Mouse (Mus musculus): Measurements from ENCODE around the gene 4930564D02Rik.

The 4930564D02Rik gene

GRCm38 (mm10) chr3:105058627-105059513 is 7.8 kb upstream of the 4930564D02Rik start:
- DNase-seq (ENCODE audit: low spot score in 2 of 2): peak; percentile 92 to 93

GRCm38 (mm10) chr3:105059911-105060310 is 6.7 kb upstream of the 4930564D02Rik start:
- no peak for DNase-seq (ENCODE audit: low spot score in 2 of 2)

GRCm38 (mm10) chr3:105060992-105061391 is 5.7 kb upstream of the 4930564D02Rik start:
- DNase-seq (ENCODE audit: low spot score in 2 of 2): no peak

GRCm38 (mm10) chr3:105061496-105061895 is 5.1 kb upstream of the 4930564D02Rik start:
- DNase-seq (ENCODE audit: low spot score in 2 of 2): no peak

GRCm38 (mm10) chr3:105061991-105062390 is 4.7 kb upstream of the 4930564D02Rik start:
- no peak for DNase-seq (ENCODE audit: low spot score in 2 of 2)

- DNase-seq (ENCODE audit: low spot score in 2 of 2): no peak
Observed at GRCm38 (mm10) chr3:105062676-105063075, 4.0 kb upstream of the 4930564D02Rik start.

- no peak for DNase-seq (ENCODE audit: low spot score in 2 of 2)
Observed at GRCm38 (mm10) chr3:105070553-105070952, 3.9 kb downstream of the 4930564D02Rik start.

GRCm38 (mm10) chr3:105071251-105071650 is 4.6 kb downstream of the 4930564D02Rik start:
- no peak for DNase-seq (ENCODE audit: low spot score in 2 of 2)

- no peak for DNase-seq (ENCODE audit: low spot score in 2 of 2)
Observed at GRCm38 (mm10) chr3:105072536-105072935, 5.9 kb downstream of the 4930564D02Rik start.

GRCm38 (mm10) chr3:105075796-105076195 is 9.2 kb downstream of the 4930564D02Rik start:
- no peak for DNase-seq (ENCODE audit: low spot score in 2 of 2)

GRCm38 (mm10) chr3:105078231-105078826 is 11.7 kb downstream of the 4930564D02Rik start:
- DNase-seq (ENCODE audit: low spot score in 2 of 2): peak; percentile 87 to 91

GRCm38 (mm10) chr3:105087344-105087743 is 20.7 kb downstream of the 4930564D02Rik start:
- DNase-seq (ENCODE audit: low spot score in 2 of 2): no peak

GRCm38 (mm10) chr3:105088638-105089037 is 22.0 kb downstream of the 4930564D02Rik start:
- DNase-seq (ENCODE audit: low spot score in 2 of 2): no peak

GRCm38 (mm10) chr3:105090147-105090546 is 23.5 kb downstream of the 4930564D02Rik start:
- no peak for DNase-seq (ENCODE audit: low spot score in 2 of 2)

GRCm38 (mm10) chr3:105090981-105091380 is 24.3 kb downstream of the 4930564D02Rik start:
- DNase-seq (ENCODE audit: low spot score in 2 of 2): peak; percentile 47 to 51

- DNase-seq (ENCODE audit: low spot score in 2 of 2): no peak
Observed at GRCm38 (mm10) chr3:105092721-105093505, 26.3 kb downstream of the 4930564D02Rik start.

GRCm38 (mm10) chr3:105094448-105094847 is 27.8 kb downstream of the 4930564D02Rik start:
- no peak for DNase-seq (ENCODE audit: low spot score in 2 of 2)

- DNase-seq (ENCODE audit: low spot score in 2 of 2): no peak
Observed at GRCm38 (mm10) chr3:105095026-105095425, 28.4 kb downstream of the 4930564D02Rik start.

- DNase-seq (ENCODE audit: low spot score in 2 of 2): no peak
Observed at GRCm38 (mm10) chr3:105097581-105097980, 30.9 kb downstream of the 4930564D02Rik start.

- no peak for DNase-seq (ENCODE audit: low spot score in 2 of 2)
Observed at GRCm38 (mm10) chr3:105099526-105100269, 33.1 kb downstream of the 4930564D02Rik start.

GRCm38 (mm10) chr3:105100270-105100589 is 33.6 kb downstream of the 4930564D02Rik start:
- DNase-seq (ENCODE audit: low spot score in 2 of 2): no peak

GRCm38 (mm10) chr3:105105827-105106226 is 39.2 kb downstream of the 4930564D02Rik start:
- no peak for DNase-seq (ENCODE audit: low spot score in 2 of 2)

Data from right cerebral cortex, postnatal 10 days (tissue).